Mouse (Mus musculus) heart, embryonic 15.5 days (tissue): ENCODE results near the gene Ptprd. TPM values are rescaled to one million over a fixed set of nuclear protein-coding genes. Genes with fewer than 3 reads are reported as not detected.

Source experiments
- ATAC-seq: fragments of 200-750 bp; cut with Nextera tagmentation; replicated peaks from 2 replicates; pipeline ENCODE4 v1.8.0; 2017; ENCODE audit warnings: low read depth, moderate TSS enrichment; ENCODE audit not compliant: insufficient number of reproducible peaks, insufficient read depth, low FRiP score
- H3K27ac ChIP-seq: fragments of 300-500 bp; sonication (generic); 2 replicates; pipeline ENCODE4 v1.5.1; 2015; ENCODE audit warnings: mild to moderate bottlenecking, inconsistent platforms
- H3K27me3 ChIP-seq: fragments of 300-500 bp; sonication (generic); 2 replicates; pipeline ENCODE4 v1.6.1; 2015; ENCODE audit warnings: inconsistent platforms
- H3K36me3 ChIP-seq: fragments of 300-500 bp; sonication (generic); 2 replicates; pipeline ENCODE4 v1.6.1; 2015; ENCODE audit warnings: mild to moderate bottlenecking, inconsistent platforms
- H3K4me1 ChIP-seq: fragments of 300-500 bp; sonication (generic); replicated peaks from 2 replicates; pipeline ENCODE4 v1.6.1; 2015; ENCODE audit warnings: inconsistent platforms
- H3K4me2 ChIP-seq: fragments of 300-500 bp; sonication (generic); 2 replicates; pipeline ENCODE4 v1.6.1; 2015; ENCODE audit warnings: inconsistent platforms, mild to moderate bottlenecking, moderate library complexity
- H3K4me3 ChIP-seq: fragments of 300-500 bp; sonication (generic); 2 replicates; pipeline ENCODE4 v1.5.1; 2015; ENCODE audit warnings: mild to moderate bottlenecking, inconsistent platforms
- H3K9ac ChIP-seq: fragments of 300-500 bp; sonication (generic); 2 replicates; pipeline ENCODE4 v1.6.1; 2015; ENCODE audit warnings: mild to moderate bottlenecking, inconsistent platforms
- H3K9me3 ChIP-seq: fragments of 300-500 bp; sonication (generic); replicated peaks from 2 replicates; pipeline ENCODE4 v1.6.1; 2016; ENCODE audit warnings: inconsistent platforms
- WGBS: fragments of 180-500 bp; shearing (Covaris S2); methylation state at CpG from one replicate; pipeline ENCODE4 v1.1.7; 2015; ENCODE audit warnings: mixed read lengths; 5-methylcytosine and 5-hydroxymethylcytosine counted together
- polyA plus RNA-seq: library from polyadenylated mRNA; unstranded; fragments of >200 nt; fragmentation: Nextera tagmentation; extraction: Ambion mirVana; gene quantifications from 2 replicates; pipeline ENCODE4 v1.2.1, GENCODE M21; 2015

The Ptprd gene
- polyA plus RNA-seq, 1 experiment from 2014 or later: 9.4 TPM

- 72% methylated on average over 1 of the region's 1 CpGs for WGBS
- no peak overlapping the region for H3K4me2 ChIP-seq
- H3K9ac ChIP-seq: no peak overlapping the region
- H3K4me1 ChIP-seq: no peaks in the 10 kb centered on the region
- no peaks in the 10 kb centered on the region for H3K36me3 ChIP-seq
- H3K9me3 ChIP-seq: no peaks in the 10 kb centered on the region
- no peaks in the 10 kb centered on the region for H3K27me3 ChIP-seq
- no peak overlapping the region for H3K4me3 ChIP-seq
- no peak for ATAC-seq
- H3K27ac ChIP-seq: no peak overlapping the region
These were observed 962.8 kb downstream of the Ptprd start for GRCm38 (mm10) chr4:77248918-77249317.

GRCm38 (mm10) chr4:77241852-77242455, 969.8 kb downstream of the Ptprd start:
- Histone ChIP-seq H3K4me3 (no peak overlapping the region), H3K36me3 (no peaks in the 10 kb centered on the region), H3K4me2 (no peak overlapping the region), H3K27me3 (no peaks in the 10 kb centered on the region), H3K4me1 (no peaks in the 10 kb centered on the region), H3K9ac (no peak overlapping the region), H3K9me3 (no peaks in the 10 kb centered on the region), H3K27ac (no peak overlapping the region)
- 72% methylated on average over 6 of the region's 6 CpGs for WGBS
- no peak for ATAC-seq

- WGBS: 76% methylated on average over 1 of the region's 1 CpGs
These were observed 973.6 kb downstream of the Ptprd start for GRCm38 (mm10) chr4:77238144-77238543.

DNA sequence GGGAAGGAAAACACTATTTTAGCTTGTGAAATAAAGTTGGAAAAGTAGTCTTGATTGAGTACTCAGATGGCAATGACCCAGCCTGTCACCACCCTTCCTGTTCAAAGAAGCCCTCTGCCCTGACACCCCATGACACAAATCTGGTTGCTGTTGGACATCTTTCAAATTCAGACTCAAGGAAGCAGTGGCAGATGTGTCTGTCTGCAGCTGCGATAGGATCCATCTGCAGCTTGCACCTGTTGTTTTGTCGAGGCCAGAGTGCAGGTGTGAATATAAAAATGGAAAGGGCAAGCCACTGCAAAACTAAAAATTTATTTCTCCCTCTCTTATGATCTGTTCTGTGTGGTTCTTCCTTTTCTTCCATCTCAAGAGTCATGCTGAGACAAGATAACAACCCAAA, 978.5 kb downstream of the Ptprd start:
- Histone ChIP-seq H3K27me3 (no peaks in the 10 kb centered on the region), H3K9me3 (no peaks in the 10 kb centered on the region), H3K27ac (no peak overlapping the region), H3K9ac (no peak overlapping the region), H3K4me1 (no peaks in the 10 kb centered on the region), H3K4me3 (no peak overlapping the region), H3K4me2 (no peak overlapping the region), H3K36me3 (no peaks in the 10 kb centered on the region)
- no peak for ATAC-seq
- WGBS: 66% methylated on average over 2 of the region's 2 CpGs

More at GRCm38 (mm10) chr4:77238144-77238543, 973.6 kb downstream of the Ptprd start:
- Histone ChIP-seq H3K4me3 (no peak overlapping the region), H3K4me1 (no peaks in the 10 kb centered on the region), H3K9me3 (no peaks in the 10 kb centered on the region), H3K4me2 (no peak overlapping the region), H3K36me3 (no peaks in the 10 kb centered on the region), H3K9ac (no peak overlapping the region), H3K27ac (no peak overlapping the region), H3K27me3 (no peaks in the 10 kb centered on the region)
- ATAC-seq: no peak

GRCm38 (mm10) chr4:77168866-77169265, 1042.9 kb downstream of the Ptprd start:
- Histone ChIP-seq H3K4me3 (no peak overlapping the region), H3K27ac (no peak overlapping the region), H3K9ac (no peak overlapping the region), H3K36me3 (no peaks in the 10 kb centered on the region), H3K4me2 (no peak overlapping the region), H3K27me3 (no peaks in the 10 kb centered on the region), H3K9me3 (no peaks in the 10 kb centered on the region), H3K4me1 (no peaks in the 10 kb centered on the region)
- no peak for ATAC-seq
- 78% methylated on average over 8 of the region's 8 CpGs for WGBS

DNA sequence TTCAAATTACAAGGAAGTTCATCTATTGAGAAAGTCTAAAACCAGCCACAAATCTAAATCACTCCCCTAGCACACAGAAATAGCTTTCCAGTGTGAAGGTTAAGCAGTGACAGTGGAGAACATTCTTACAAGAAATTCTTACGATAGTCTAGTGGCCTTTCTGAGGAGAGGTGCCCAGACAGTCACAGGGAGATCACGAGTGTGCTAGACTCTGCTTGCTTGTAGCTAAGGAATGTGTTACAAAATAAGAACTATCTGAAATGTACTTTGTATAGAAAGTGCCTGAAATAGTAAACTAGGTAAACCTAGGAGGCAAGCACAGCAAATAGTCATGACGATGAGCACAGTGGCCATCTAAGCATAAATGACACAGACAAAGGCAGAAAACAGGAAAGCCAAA, 1054.2 kb downstream of the Ptprd start:
- Histone ChIP-seq H3K4me1 (no peaks in the 10 kb centered on the region), H3K4me2 (no peak overlapping the region), H3K27ac (no peak overlapping the region), H3K9me3 (no peaks in the 10 kb centered on the region), H3K9ac (no peak overlapping the region), H3K4me3 (no peak overlapping the region), H3K27me3 (no peaks in the 10 kb centered on the region), H3K36me3 (no peaks in the 10 kb centered on the region)
- ATAC-seq: no peak
- 55% methylated on average over 3 of the region's 3 CpGs for WGBS

DNA sequence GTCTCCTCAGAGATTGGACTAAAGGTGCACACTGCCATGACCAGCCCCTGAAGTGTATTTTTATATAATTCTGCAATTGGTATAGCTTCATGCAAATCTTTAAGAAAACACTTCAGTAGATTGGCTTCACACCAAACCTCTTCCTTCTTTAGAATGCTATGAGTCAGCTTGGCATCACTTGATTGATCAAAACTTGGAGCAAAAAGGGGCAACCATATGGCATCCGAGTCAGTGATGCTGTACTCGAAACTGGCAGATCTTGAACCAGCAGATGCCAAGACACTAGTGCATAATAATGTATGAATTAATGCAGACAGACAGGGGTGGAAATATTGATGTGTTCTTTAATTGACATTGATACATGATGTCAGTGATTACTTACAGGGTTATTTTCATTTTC, 1056.2 kb downstream of the Ptprd start:
- Histone ChIP-seq H3K4me3 (no peak overlapping the region), H3K27ac (no peak overlapping the region), H3K36me3 (no peaks in the 10 kb centered on the region), H3K4me1 (no peaks in the 10 kb centered on the region), H3K27me3 (no peaks in the 10 kb centered on the region), H3K9me3 (no peaks in the 10 kb centered on the region), H3K9ac (no peak overlapping the region), H3K4me2 (no peak overlapping the region)
- WGBS: 76% methylated on average over 2 of the region's 2 CpGs
- no peak for ATAC-seq

DNA sequence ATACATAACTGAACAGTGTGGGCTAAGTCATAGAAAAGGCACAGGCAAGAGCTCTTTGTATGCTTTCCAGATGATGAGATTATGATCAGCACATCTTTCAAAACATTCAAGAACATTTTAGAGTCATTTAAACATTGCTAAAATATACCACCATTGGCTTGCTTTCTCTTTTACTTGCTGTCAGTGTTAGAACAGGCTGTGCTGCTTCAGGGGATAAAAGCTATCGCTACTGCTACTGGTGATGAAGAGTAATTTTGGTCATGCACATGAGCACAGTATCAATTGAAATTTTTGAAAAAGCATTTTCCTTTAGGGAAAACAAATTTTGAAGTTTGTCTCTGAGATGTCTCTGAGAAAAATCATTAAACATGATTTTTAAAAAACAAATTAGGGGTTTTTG, 1056.7 kb downstream of the Ptprd start:
- Histone ChIP-seq H3K27ac (no peak overlapping the region), H3K9ac (no peak overlapping the region), H3K4me3 (no peak overlapping the region), H3K4me1 (no peaks in the 10 kb centered on the region), H3K9me3 (no peaks in the 10 kb centered on the region), H3K36me3 (no peaks in the 10 kb centered on the region), H3K27me3 (no peaks in the 10 kb centered on the region), H3K4me2 (no peak overlapping the region)
- ATAC-seq: no peak
- WGBS: 91% methylated on average over 1 of the region's 1 CpGs

- no peaks in the 10 kb centered on the region for H3K9me3 ChIP-seq
- WGBS: 62% methylated on average over 2 of the region's 2 CpGs
- ATAC-seq: no peak
- H3K27me3 ChIP-seq: no peaks in the 10 kb centered on the region
- H3K36me3 ChIP-seq: no peaks in the 10 kb centered on the region
- no peak overlapping the region for H3K9ac ChIP-seq
- no peak overlapping the region for H3K4me3 ChIP-seq
- no peak overlapping the region for H3K4me2 ChIP-seq
- no peaks in the 10 kb centered on the region for H3K4me1 ChIP-seq
- H3K27ac ChIP-seq: no peak overlapping the region
These were observed 1086.9 kb downstream of the Ptprd start for GRCm38 (mm10) chr4:77124852-77125251.

GRCm38 (mm10) chr4:77110894-77111293, 1100.9 kb downstream of the Ptprd start:
- Histone ChIP-seq H3K4me3 (no peak overlapping the region), H3K4me2 (no peak overlapping the region), H3K27me3 (no peaks in the 10 kb centered on the region), H3K9me3 (no peaks in the 10 kb centered on the region), H3K4me1 (no peaks in the 10 kb centered on the region), H3K9ac (no peak overlapping the region), H3K36me3 (no peaks in the 10 kb centered on the region), H3K27ac (no peak overlapping the region)
- WGBS: 51% methylated on average over 1 of the region's 1 CpGs
- ATAC-seq: no peak

DNA sequence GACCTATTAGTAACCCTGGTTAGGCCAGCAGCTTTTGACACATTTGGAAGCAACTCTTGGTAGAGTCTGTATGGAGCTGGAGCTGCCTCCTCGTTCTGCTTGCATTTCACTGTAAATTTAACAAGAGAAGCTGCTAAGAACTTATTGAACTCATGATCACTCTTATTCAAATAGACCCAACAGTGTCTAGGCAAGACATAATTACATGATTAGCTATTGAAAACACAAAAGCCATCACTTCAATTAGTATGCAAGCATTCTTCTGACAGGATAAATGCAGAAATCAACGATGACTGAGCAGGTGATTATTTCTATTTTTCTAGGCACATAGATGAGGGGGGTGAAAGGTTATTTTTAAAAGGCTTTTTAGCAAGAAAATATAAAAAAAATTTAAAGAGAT, 1104.5 kb downstream of the Ptprd start:
- Histone ChIP-seq H3K27ac (no peak overlapping the region), H3K27me3 (no peaks in the 10 kb centered on the region), H3K4me3 (no peak overlapping the region), H3K4me1 (no peaks in the 10 kb centered on the region), H3K4me2 (no peak overlapping the region), H3K9ac (no peak overlapping the region), H3K36me3 (no peaks in the 10 kb centered on the region), H3K9me3 (no peaks in the 10 kb centered on the region)
- 74% methylated on average over 2 of the region's 2 CpGs for whole genome bisulfite sequencing
- ATAC-seq: no peak

DNA sequence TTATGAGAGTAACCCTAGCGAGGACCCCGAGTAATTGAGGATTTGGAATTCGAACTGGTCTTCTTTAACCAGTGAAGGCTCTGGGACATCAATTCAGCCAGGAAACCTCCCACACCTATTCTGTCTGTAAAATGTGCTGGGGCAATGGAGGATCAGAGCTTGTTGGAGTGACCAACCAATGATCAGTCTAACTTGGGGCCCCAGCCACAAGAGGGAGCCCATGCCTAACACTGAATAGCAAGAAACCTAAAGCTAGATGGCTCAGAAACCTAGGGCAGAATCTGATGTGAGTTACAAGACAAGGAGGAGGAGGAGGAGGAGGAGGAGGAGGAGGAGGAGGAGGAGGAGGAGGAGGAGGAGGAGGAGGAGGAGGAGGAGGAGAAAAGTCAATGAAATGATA, 1128.6 kb downstream of the Ptprd start:
- ATAC-seq: no peak
- Histone ChIP-seq H3K4me2 (no peak overlapping the region), H3K4me3 (no peak overlapping the region), H3K9ac (no peak overlapping the region), H3K36me3 (no peaks in the 10 kb centered on the region), H3K4me1 (no peaks in the 10 kb centered on the region), H3K9me3 (no peaks in the 10 kb centered on the region), H3K27me3 (no peaks in the 10 kb centered on the region), H3K27ac (no peak overlapping the region)
- 43% methylated on average over 3 of the region's 3 CpGs for WGBS
